Mouse (Mus musculus) erythroblast, embryonic 14.5 days (primary cell): ENCODE results near the gene Olfr520. TPM values are rescaled to one million over a fixed set of nuclear protein-coding genes. Genes with fewer than 3 reads are reported as not detected.

Experiments used
- H3K27me3 ChIP-seq: 2 replicates; pipeline ENCODE4 v1.6.1; 2012; ENCODE audit warnings: inconsistent platforms; ENCODE audit not compliant: control insufficient read depth
- H3K36me3 ChIP-seq: 2 replicates; pipeline ENCODE4 v1.6.1; 2012; ENCODE audit warnings: mild to moderate bottlenecking, inconsistent platforms; ENCODE audit not compliant: control insufficient read depth
- H3K4me1 ChIP-seq: 2 replicates; pipeline ENCODE4 v1.6.1; 2012; ENCODE audit warnings: inconsistent platforms; ENCODE audit not compliant: control insufficient read depth
- H3K4me3 ChIP-seq: replicated peaks from 2 replicates; pipeline ENCODE3; 2012; ENCODE audit warnings: moderate library complexity, mild to moderate bottlenecking, inconsistent platforms
- H3K9me3 ChIP-seq: 2 replicates; pipeline ENCODE4 v1.6.1; 2012; ENCODE audit warnings: low read length, inconsistent platforms, mixed read lengths; ENCODE audit not compliant: control insufficient read depth
- GATA1 ChIP-seq: IDR thresholded peaks from 2 replicates; pipeline ENCODE4 v1.6.1; 2012; ENCODE audit warnings: low read length, inconsistent platforms, mixed read lengths
- TAL1 ChIP-seq: IDR thresholded peaks from 3 replicates; pipeline ENCODE4 v1.6.1; 2012; ENCODE audit warnings: low read length, inconsistent platforms, mixed read lengths
- polyA plus RNA-seq: library from polyadenylated mRNA; stranded (reverse); fragments of >175 nt; gene quantifications from 2 replicates; pipeline ENCODE4 v1.2.3, GENCODE M21; 2012

Olfr520 gene
- polyA plus RNA-seq, 1 experiment = not detected

GRCm38 (mm10) chr7:99699106-99699505, 31.0 kb upstream of the Olfr520 start:
- Histone ChIP-seq H3K4me3 (no peak overlapping the region), H3K9me3 (no peaks in the 10 kb centered on the region), H3K27me3 (no peaks in the 10 kb centered on the region)

GRCm38 (mm10) chr7:99699709-99700151, 30.3 kb upstream of the Olfr520 start:
- H3K27me3 ChIP-seq = no peaks in the 10 kb centered on the region
- H3K9me3 ChIP-seq = no peaks in the 10 kb centered on the region
- no peak for TF ChIP-seq TAL1
- TF ChIP-seq GATA1 = no peak

More at GRCm38 (mm10) chr7:99699106-99699505, 31.0 kb upstream of the Olfr520 start:
- no peaks in the 10 kb centered on the region for H3K36me3 ChIP-seq
- no peaks in the 10 kb centered on the region for H3K4me1 ChIP-seq
- TF ChIP-seq TAL1 = no peak
- no peak for TF ChIP-seq GATA1

GRCm38 (mm10) chr7:99700641-99701040, 29.4 kb upstream of the Olfr520 start:
- no peaks in the 10 kb centered on the region for H3K27me3 ChIP-seq
- TF ChIP-seq GATA1 = no peak
- TF ChIP-seq TAL1 = no peak
- H3K9me3 ChIP-seq = no peaks in the 10 kb centered on the region
- H3K4me1 ChIP-seq = no peaks in the 10 kb centered on the region
- H3K36me3 ChIP-seq = no peaks in the 10 kb centered on the region
- no peak overlapping the region for H3K4me3 ChIP-seq

More at GRCm38 (mm10) chr7:99699709-99700151, 30.3 kb upstream of the Olfr520 start:
- H3K4me1 ChIP-seq = no peaks in the 10 kb centered on the region
- H3K4me3 ChIP-seq = no peak overlapping the region
- H3K36me3 ChIP-seq = no peaks in the 10 kb centered on the region

- H3K36me3 ChIP-seq = no peaks in the 10 kb centered on the region
- H3K4me3 ChIP-seq = no peak overlapping the region
- no peaks in the 10 kb centered on the region for H3K9me3 ChIP-seq
- peaks cover 8% of the 10 kb centered on the region for H3K27me3 ChIP-seq
- TF ChIP-seq TAL1 (no peak), GATA1 (no peak)
- no peaks in the 10 kb centered on the region for H3K4me1 ChIP-seq
These were observed 27.9 kb upstream of the Olfr520 start for GRCm38 (mm10) chr7:99702201-99702600.

- H3K4me3 ChIP-seq = no peak overlapping the region
- peaks cover 18% of the 10 kb centered on the region for H3K27me3 ChIP-seq
- H3K4me1 ChIP-seq = no peaks in the 10 kb centered on the region
- TF ChIP-seq GATA1 (no peak), TAL1 (no peak)
- H3K36me3 ChIP-seq = no peaks in the 10 kb centered on the region
- H3K9me3 ChIP-seq = no peaks in the 10 kb centered on the region
These were observed 25.1 kb upstream of the Olfr520 start for GRCm38 (mm10) chr7:99704736-99705519.

- H3K9me3 ChIP-seq = no peaks in the 10 kb centered on the region
- H3K36me3 ChIP-seq = no peaks in the 10 kb centered on the region
- TF ChIP-seq GATA1 (no peak), TAL1 (no peak)
- H3K27me3 ChIP-seq = peaks cover 22% of the 10 kb centered on the region
- no peak overlapping the region for H3K4me3 ChIP-seq
- H3K4me1 ChIP-seq = no peaks in the 10 kb centered on the region
These were observed 23.6 kb upstream of the Olfr520 start for GRCm38 (mm10) chr7:99706341-99707037.

GRCm38 (mm10) chr7:99707038-99707595, 23.0 kb upstream of the Olfr520 start:
- Histone ChIP-seq H3K4me1 (no peaks in the 10 kb centered on the region), H3K27me3 (peaks cover 22% of the 10 kb centered on the region), H3K9me3 (no peaks in the 10 kb centered on the region), H3K4me3 (no peak overlapping the region), H3K36me3 (no peaks in the 10 kb centered on the region)
- no peak for TF ChIP-seq GATA1
- TF ChIP-seq TAL1 = no peak

- no peaks in the 10 kb centered on the region for H3K9me3 ChIP-seq
- peaks cover 22% of the 10 kb centered on the region for H3K27me3 ChIP-seq
- H3K36me3 ChIP-seq = no peaks in the 10 kb centered on the region
- no peak for TF ChIP-seq GATA1
- H3K4me3 ChIP-seq = no peak overlapping the region
- H3K4me1 ChIP-seq = no peaks in the 10 kb centered on the region
These were observed 22.4 kb upstream of the Olfr520 start for GRCm38 (mm10) chr7:99707671-99708070.

- Histone ChIP-seq H3K36me3 (no peaks in the 10 kb centered on the region), H3K4me1 (no peaks in the 10 kb centered on the region), H3K9me3 (no peaks in the 10 kb centered on the region), H3K27me3 (peaks cover 22% of the 10 kb centered on the region), H3K4me3 (no peak overlapping the region)
- TF ChIP-seq TAL1 = no peak
- TF ChIP-seq GATA1 = no peak
These were observed 21.8 kb upstream of the Olfr520 start for GRCm38 (mm10) chr7:99708301-99708721.
